Mouse (Mus musculus): ENCODE results near the gene Ydjc.
"Not testable (repeated sequence)": the region's sequence is repeated elsewhere in the genome, so short reads cannot be mapped to it uniquely, and the experiment has no call there.

Gene Ydjc

DNA sequence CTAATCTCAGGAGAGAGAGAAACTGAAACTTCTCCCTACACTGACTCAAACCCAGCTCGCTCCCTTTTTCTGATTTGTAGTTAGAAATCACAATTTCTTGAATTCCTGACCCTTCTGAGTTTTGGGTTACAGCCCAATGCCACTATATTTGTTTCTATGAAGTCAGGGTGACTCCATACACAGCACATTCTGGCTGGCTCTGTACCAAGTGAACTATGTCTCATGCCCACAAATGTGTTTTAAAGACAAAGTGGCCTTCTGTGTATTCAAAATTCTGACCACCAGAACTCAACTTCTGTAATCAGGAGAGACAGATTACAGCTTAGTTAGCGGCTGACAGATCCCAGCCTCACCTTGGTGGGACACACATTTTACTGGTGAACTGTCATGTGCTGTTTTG is 9.9 kb downstream of the Ydjc start:
- DNase-seq, result no peak

- not testable (repeated sequence) for DNase-seq
Measured at GRCm38 (mm10) chr16:17165478-17165877, 21.1 kb downstream of the Ydjc start.

- DNase-seq, result no peak
Measured at GRCm38 (mm10) chr16:17167179-17167578, 22.8 kb downstream of the Ydjc start.

DNA sequence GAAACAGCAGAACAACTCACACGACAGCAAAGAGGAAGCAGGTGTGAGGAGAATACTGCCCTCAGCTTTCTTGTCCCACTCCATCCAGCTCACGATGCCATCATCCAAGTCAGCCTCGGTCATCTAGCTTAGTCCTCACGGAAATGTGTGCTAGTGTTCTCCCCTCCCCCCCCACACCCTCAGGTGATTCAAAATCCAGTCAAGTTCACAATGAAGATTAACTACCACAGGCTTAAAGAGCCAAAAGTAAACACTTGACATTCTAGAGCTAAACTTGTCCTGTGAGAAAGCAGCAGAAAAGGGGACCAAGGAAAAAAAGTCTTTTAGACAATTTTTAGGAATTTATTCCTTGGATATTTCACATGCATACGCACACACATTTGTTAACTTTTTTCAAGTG is 23.6 kb downstream of the Ydjc start:
- no peak for DNase-seq

DNA sequence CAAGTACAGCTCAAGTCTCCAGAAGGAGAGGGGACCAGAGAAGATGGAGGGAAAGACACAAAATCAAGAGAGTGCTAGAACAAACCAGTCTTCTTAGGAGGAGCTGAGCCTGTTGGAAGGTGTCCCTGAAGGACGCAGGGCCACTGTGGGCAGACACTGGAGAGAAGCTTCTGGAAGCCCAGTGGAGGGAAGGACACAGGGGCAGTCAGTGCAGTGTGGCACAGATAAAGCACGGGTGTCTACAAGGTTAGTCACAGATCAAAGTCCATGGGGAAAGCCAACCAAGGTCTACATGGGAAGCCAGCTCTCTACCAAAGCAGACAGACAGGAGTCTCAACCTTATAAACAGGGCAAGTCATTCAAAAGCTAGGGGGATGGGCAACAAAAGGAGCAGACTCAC is 31.3 kb downstream of the Ydjc start:
- no peak for DNase-seq

GRCm38 (mm10) chr16:17177623-17178170 is 33.3 kb downstream of the Ydjc start:
- no peak for DNase-seq

GRCm38 (mm10) chr16:17179706-17180105 is 35.3 kb downstream of the Ydjc start:
- no peak for DNase-seq

DNA sequence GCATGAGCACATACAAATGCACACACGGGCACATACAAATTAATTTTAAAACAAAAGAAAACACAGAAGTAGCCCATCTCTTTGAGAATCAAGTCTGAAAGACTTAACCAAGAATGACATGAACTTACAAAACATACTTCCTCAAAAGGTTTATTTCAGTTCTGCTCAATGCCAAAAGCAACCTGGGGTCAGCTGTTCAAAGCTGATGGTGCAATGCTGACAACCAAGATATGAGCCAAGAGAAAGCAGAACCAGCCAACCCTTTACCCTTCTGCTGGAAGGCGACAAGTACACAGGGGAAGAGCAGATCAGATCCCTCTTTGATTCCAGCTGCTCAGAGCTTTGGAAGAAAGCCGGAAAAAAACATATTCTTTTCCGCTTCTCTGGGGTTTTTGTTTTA is 37.0 kb downstream of the Ydjc start:
- no peak for DNase-seq

GRCm38 (mm10) chr16:17182136-17182535 is 37.7 kb downstream of the Ydjc start:
- no peak for DNase-seq

GRCm38 (mm10) chr16:17183003-17183402 is 38.6 kb downstream of the Ydjc start:
- DNase-seq, result no peak

- DNase-seq, result no peak
Measured at GRCm38 (mm10) chr16:17185475-17185874, 41.1 kb downstream of the Ydjc start.

- no peak for DNase-seq
Measured at GRCm38 (mm10) chr16:17193823-17194222, 49.4 kb downstream of the Ydjc start.

DNA sequence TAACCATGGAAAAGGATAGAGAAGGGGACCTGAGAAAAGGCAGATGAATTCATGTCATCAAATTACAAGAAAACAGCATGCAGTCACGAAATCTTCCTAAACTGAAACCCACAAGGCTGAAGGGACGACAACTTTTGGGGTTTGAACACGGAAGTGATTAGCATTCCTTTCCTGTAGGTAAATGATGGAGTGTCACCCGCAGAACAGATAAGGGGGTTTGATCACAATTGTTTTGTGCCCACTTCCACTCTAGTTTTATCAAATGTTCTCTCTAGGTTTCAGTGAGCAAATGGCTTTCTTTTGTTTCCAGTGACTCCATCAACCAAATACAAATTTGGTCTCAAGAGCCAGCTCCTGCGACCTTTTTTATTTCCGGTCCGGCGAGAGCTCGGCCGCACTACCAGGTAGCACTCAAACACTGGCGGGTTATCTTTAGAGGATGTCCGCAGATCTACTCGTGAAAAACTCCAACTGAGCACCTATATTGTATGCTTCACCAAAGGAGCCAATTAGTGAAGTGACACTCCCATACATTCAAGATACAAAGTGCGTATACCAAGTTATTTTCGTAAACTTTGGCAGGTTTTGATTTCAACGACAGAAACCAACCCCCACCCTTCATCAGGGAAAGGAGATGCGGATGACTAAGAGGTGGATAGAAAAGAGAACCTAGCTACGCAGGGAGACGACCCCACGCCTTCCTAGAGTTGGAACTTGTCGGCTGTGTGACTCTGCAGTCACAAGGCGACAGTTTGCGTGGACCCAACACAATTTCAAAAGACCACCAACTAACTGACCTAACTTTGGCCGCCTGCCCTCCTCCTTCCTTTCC is 55.9 kb downstream of the Ydjc start:
- DNase-seq, result peak in 1 of 2 experiments; percentile 13

DNA sequence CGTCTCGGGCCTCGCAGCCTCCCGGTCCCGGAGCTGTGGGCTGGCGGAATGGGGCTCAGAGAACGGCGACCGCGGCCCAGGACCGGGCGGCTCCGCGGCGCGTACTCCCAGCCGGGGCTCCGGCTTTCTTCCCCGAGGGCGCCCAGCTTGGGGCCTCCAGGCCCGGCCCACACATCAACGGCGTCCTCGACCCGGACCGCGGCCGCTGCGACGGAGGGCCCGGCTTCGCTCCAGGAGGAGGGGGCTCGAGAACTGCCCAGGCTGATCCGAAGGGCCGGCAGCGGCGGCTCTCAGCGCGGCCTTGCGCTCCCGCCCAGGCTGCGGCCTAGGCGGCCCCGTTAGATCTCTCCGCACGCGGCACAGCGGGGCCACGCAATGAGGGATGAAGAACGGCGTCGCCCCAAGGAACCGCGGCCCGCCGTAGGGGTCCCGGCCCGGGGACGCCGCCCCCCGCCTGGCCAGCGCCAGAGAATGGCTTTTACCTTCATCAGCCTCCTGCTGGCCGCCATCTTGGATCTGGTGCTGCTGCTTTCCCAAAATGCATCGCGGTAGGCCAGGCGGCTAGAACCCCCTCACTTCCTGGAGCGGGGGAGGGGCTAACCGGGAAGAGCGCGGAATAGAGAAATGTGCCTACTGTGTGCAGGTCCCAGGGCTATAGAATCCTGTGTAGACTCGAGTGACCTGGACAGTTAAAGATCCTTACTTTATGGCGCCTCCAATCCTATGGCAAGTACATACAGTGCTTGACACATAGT is 56.7 kb downstream of the Ydjc start:
- peak; percentile 85 to 91 for DNase-seq

DNA sequence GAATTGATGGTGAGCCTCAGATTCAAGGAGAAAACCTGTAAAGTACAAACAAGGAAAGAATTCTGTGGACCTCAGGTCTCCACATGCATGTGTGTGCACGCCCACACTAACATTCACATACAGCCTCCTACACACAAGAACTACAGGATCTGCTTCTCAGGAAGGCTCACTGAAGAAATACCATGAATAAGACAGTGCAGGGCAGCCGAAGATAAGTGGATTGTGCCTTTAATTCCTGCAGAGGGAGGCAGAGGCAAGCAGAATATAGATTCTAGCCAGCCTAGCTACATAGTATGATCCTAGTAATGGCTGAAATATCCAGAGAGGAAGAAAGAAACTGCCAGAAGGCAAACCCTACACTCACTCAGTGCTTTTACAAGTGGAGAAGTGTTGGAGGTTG is 57.6 kb downstream of the Ydjc start:
- DNase-seq, result peak in 1 of 2 experiments; percentile 13

DNA sequence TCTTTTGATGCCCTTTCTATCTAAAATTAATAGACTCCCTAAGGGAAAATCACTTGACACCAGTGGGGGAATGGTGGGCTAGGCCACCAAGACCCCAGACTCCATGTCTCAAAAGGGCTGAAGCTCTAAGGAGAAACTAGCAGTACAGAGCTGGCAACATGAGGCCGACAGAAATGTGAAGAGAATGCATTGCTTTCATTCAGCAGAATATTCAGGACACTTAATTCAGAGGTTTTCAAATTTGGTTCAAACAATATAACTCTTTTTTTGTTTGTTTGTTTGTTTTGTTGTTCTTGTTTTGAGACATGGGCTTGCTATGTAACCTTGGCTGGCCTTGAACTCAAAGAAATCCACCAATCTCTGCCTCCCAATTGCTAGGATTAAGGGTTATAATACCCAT is 58.1 kb downstream of the Ydjc start, which contains the start of gene Ube2l3:
Ube2l3 (minus strand) TSS at position 101 of the 400 bp plus-strand sequence.
- DNase-seq, result no peak

GRCm38 (mm10) chr16:17204990-17205389 is 60.6 kb downstream of the Ydjc start:
- peak; percentile 15 to 55 for DNase-seq

DNA sequence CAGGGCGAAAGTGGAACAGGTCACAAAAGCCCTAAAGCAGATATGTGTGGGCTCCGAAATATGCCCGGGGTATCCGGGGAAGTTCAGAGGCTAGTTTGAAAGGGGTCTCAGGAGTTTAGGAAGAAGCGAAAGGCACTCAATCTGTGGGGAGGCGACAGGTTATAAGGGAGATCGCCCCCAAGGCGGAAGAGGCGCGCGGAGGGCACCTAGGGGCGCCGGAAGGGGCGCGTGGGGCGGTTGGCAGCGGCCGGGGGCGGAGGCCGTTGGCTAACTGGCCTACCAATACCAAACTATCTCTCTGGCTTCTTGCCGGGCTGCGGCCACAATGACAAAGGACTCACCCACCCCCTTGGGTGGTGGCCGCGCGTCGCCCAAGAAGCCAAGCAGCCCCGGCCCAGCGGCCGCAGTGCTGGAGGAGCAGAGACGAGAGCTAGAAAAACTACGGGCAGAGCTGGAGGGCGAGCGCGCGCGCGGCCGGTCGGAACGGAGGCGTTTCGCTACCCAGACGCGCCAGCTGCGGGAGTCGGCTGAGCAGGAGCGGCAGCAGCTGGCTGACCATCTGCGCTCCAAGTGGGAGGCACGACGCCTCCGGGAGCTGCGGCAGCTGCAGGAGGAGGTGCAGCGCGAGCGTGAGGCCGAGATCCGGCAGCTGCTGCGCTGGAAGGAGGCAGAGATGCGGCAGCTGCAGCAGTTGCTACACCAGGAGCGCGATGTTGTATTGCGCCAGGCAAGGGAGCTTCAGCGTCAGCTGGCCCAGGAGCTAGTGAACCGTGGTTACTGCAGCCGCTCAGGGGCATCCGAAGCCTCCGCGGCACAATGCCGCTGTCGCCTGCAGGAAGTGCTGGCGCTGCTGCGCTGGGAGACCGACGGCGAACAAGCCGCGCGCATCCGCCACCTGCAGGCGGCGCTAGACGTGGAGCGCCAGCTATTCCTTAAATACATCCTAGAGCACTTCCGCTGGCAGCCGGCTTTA is 64.3 kb downstream of the Ydjc start, which contains the start of gene Rimbp3:
Rimbp3 (plus strand) TSS at position 215 of the 973 bp plus-strand sequence.
- peak; percentile 91 to 94 for DNase-seq

GRCm38 (mm10) chr16:17209404-17209960 is 65.1 kb downstream of the Ydjc start:
- DNase-seq, result no peak
